Mouse (Mus musculus): ENCODE measurements at regions not wholly inside any gene's neighbourhood (a gene's known extent, or its start where the extent isn't known, plus 50 kb on each side); places are given as distances from the start of the nearest gene placed in this dataset.

- TF ChIP-seq CTCF (IDR thresholded peaks at IDR 0.05; ENCODE audit: low read depth, low read length): no peak
- no peak for TF ChIP-seq POLR2A (IDR thresholded peaks at IDR 0.05; ENCODE audit: extremely low read depth, insufficient read depth, low read length)
Observed at GRCm38 (mm10) chr15:74396029-74396428, 240.1 kb downstream of the Mroh4 start.
